Mouse (Mus musculus): Measurements from ENCODE around the gene Vsnl1. TPM values are rescaled to one million over a fixed set of nuclear protein-coding genes. Genes with fewer than 3 reads are reported as not detected.

Vsnl1 gene
- 4.5 and 5.0 TPM in 2 replicates for polyA plus RNA-seq (2014; fragmentation: Nextera tagmentation; extraction: Ambion mirVana)

GRCm38 (mm10) chr12:11436497-11437265 lies at the start of gene Vsnl1:
Gene Vsnl1 (minus strand): TSS chr12:11436613.
- peaks cover 2% of the 10 kb centered on the region; the same call in 1 of the 2 replicates for H3K4me1 ChIP-seq (ENCODE audit: control insufficient read depth, insufficient read depth, low read length)
- ATAC-seq (ENCODE audit: insufficient read depth, low FRiP score, low TSS enrichment): peak; percentile 94
- no peak within 1 kb of the TSS for H3K27ac ChIP-seq (ENCODE audit: low read depth, low read length)
- WGBS: 5% methylated on average over 34 of the region's 34 CpGs
- H3K9ac ChIP-seq (ENCODE audit: low read length): peak within 1 kb of the TSS; percentile 39
- peak; percentile 88 for DNase-seq (ENCODE audit: low spot score)
- H3K27me3 ChIP-seq (ENCODE audit: control insufficient read depth, insufficient read depth, low read length): 0 out of 2 replicates have a peak, but pooled peaks cover 5% of the 10 kb centered on the region
- peak within 1 kb of the TSS; percentile 56 for H3K4me2 ChIP-seq (ENCODE audit: low read depth)
- H3K9me3 ChIP-seq (ENCODE audit: control insufficient read depth, low read length): no peaks in the 10 kb centered on the region
- peak within 1 kb of the TSS; percentile 21 for H3K4me3 ChIP-seq (ENCODE audit: low read depth, low read length)
- no peaks in the 10 kb centered on the region for H3K36me3 ChIP-seq (ENCODE audit: control insufficient read depth, insufficient read depth, low read length)

GRCm38 (mm10) chr12:11456632-11457031 lies 20.2 kb upstream of the Vsnl1 start:
- Histone ChIP-seq H3K36me3 (ENCODE audit: control insufficient read depth, insufficient read depth, low read length) (no peaks in the 10 kb centered on the region), H3K27me3 (ENCODE audit: control insufficient read depth, insufficient read depth, low read length) (no peaks in the 10 kb centered on the region), H3K9me3 (ENCODE audit: control insufficient read depth, low read length) (no peaks in the 10 kb centered on the region), H3K9ac (ENCODE audit: low read length) (no peak overlapping the region), H3K4me1 (ENCODE audit: control insufficient read depth, insufficient read depth, low read length) (no peaks in the 10 kb centered on the region), H3K4me2 (ENCODE audit: low read depth) (peak overlapping the region; percentile 84; the same call in 1 of the 2 replicates), H3K4me3 (ENCODE audit: low read depth, low read length) (no peak overlapping the region), H3K27ac (ENCODE audit: low read depth, low read length) (no peak overlapping the region)
- 81% methylated on average over 4 of the region's 4 CpGs for WGBS
- DNase-seq (ENCODE audit: low spot score): no peak
- no peak for ATAC-seq (ENCODE audit: insufficient read depth, low FRiP score, low TSS enrichment)

- H3K9ac ChIP-seq (ENCODE audit: low read length): peak overlapping the region; percentile 69
- no peaks in the 10 kb centered on the region for H3K27me3 ChIP-seq (ENCODE audit: control insufficient read depth, insufficient read depth, low read length)
- WGBS: 5% methylated on average over 11 of the region's 11 CpGs
- no peak; the same call in 1 of the 2 replicates for ATAC-seq (ENCODE audit: insufficient read depth, low FRiP score, low TSS enrichment)
- DNase-seq (ENCODE audit: low spot score): no peak
- H3K4me2 ChIP-seq (ENCODE audit: low read depth): peak overlapping the region; percentile 84
- no peaks in the 10 kb centered on the region for H3K4me1 ChIP-seq (ENCODE audit: control insufficient read depth, insufficient read depth, low read length)
- no peaks in the 10 kb centered on the region for H3K36me3 ChIP-seq (ENCODE audit: control insufficient read depth, insufficient read depth, low read length)
- H3K27ac ChIP-seq (ENCODE audit: low read depth, low read length): no peak overlapping the region
- peak overlapping the region; percentile 48 for H3K4me3 ChIP-seq (ENCODE audit: low read depth, low read length)
- H3K9me3 ChIP-seq (ENCODE audit: control insufficient read depth, low read length): no peaks in the 10 kb centered on the region
These were observed 19.8 kb upstream of the Vsnl1 start for GRCm38 (mm10) chr12:11456213-11456612.

DNA sequence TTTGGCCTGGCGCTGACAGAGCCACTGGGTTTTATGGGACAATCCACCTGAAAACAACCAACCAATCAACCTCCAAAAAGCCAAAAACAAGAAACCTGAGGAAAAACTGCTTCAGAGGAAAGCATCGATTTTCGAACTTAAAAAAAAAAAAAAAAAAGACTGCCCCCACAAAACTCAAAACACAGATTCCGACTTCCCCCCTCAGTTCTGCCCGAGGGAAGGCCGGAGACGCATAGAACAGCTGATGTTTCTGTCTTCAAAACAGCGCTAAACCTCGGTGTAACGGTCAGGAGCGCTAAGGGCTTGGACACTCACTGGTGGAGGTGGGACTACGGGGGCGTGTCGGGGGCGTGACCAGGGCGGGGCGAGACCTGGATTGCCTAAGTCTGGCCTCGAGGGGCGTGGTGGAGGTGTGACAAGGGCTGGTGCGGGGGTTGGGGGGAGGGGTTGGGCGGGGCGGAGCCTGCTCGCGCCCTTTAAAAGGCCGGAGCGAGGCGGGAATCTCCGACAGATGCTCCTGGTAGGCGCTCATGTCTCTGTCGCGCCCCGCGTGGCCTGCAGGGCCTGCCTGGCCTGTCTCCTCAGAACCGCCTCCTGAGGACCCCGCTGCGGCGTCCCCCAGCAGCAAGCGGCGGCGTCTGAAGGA lies 19.3 kb upstream of the Vsnl1 start, which contains the start of gene Rad51ap2:
Gene Rad51ap2 (plus strand): TSS at position 531 of the 646 bp plus-strand sequence.
- peak within 1 kb of the TSS; percentile 84 for H3K4me2 ChIP-seq (ENCODE audit: low read depth)
- peak within 1 kb of the TSS; percentile 48 for H3K4me3 ChIP-seq (ENCODE audit: low read depth, low read length)
- H3K27ac ChIP-seq (ENCODE audit: low read depth, low read length): no peak within 1 kb of the TSS
- DNase-seq (ENCODE audit: low spot score): peak; percentile 95
- H3K27me3 ChIP-seq (ENCODE audit: control insufficient read depth, insufficient read depth, low read length): no peaks in the 10 kb centered on the region
- ATAC-seq (ENCODE audit: insufficient read depth, low FRiP score, low TSS enrichment): peak; percentile 100
- no peaks in the 10 kb centered on the region for H3K9me3 ChIP-seq (ENCODE audit: control insufficient read depth, low read length)
- 2% methylated on average over 35 of the region's 40 CpGs for WGBS
- no peaks in the 10 kb centered on the region for H3K36me3 ChIP-seq (ENCODE audit: control insufficient read depth, insufficient read depth, low read length)
- no peaks in the 10 kb centered on the region for H3K4me1 ChIP-seq (ENCODE audit: control insufficient read depth, insufficient read depth, low read length)
- peak within 1 kb of the TSS; percentile 69 for H3K9ac ChIP-seq (ENCODE audit: low read length)

GRCm38 (mm10) chr12:11454146-11454545 lies 17.7 kb upstream of the Vsnl1 start:
- Histone ChIP-seq H3K9ac (ENCODE audit: low read length) (no peak overlapping the region), H3K4me1 (ENCODE audit: control insufficient read depth, insufficient read depth, low read length) (no peaks in the 10 kb centered on the region), H3K36me3 (ENCODE audit: control insufficient read depth, insufficient read depth, low read length) (no peaks in the 10 kb centered on the region), H3K4me3 (ENCODE audit: low read depth, low read length) (no peak overlapping the region), H3K9me3 (ENCODE audit: control insufficient read depth, low read length) (no peaks in the 10 kb centered on the region), H3K27ac (ENCODE audit: low read depth, low read length) (no peak overlapping the region), H3K4me2 (ENCODE audit: low read depth) (no peak overlapping the region), H3K27me3 (ENCODE audit: control insufficient read depth, insufficient read depth, low read length) (no peaks in the 10 kb centered on the region)
- 79% methylated on average over 5 of the region's 5 CpGs for WGBS
- ATAC-seq (ENCODE audit: insufficient read depth, low FRiP score, low TSS enrichment): no peak
- no peak for DNase-seq (ENCODE audit: low spot score)

GRCm38 (mm10) chr12:11437907-11438447 lies 1.6 kb upstream of the Vsnl1 start:
- Histone ChIP-seq H3K36me3 (ENCODE audit: control insufficient read depth, insufficient read depth, low read length) (no peaks in the 10 kb centered on the region), H3K9ac (ENCODE audit: low read length) (no peak overlapping the region), H3K9me3 (ENCODE audit: control insufficient read depth, low read length) (no peaks in the 10 kb centered on the region), H3K4me1 (ENCODE audit: control insufficient read depth, insufficient read depth, low read length) (peaks cover 2% of the 10 kb centered on the region; the same call in 1 of the 2 replicates), H3K4me3 (ENCODE audit: low read depth, low read length) (no peak overlapping the region; the same call in 1 of the 2 replicates), H3K4me2 (ENCODE audit: low read depth) (peak overlapping the region; percentile 56), H3K27me3 (ENCODE audit: control insufficient read depth, insufficient read depth, low read length) (0 out of 2 replicates have a peak, but pooled peaks cover 5% of the 10 kb centered on the region), H3K27ac (ENCODE audit: low read depth, low read length) (no peak overlapping the region)
- peak; percentile 29 for DNase-seq (ENCODE audit: low spot score)
- 0 out of 2 replicates have a peak, but pooled peaks have one; percentile 17 for ATAC-seq (ENCODE audit: insufficient read depth, low FRiP score, low TSS enrichment)
- 28% methylated on average over 23 of the region's 23 CpGs for WGBS

GRCm38 (mm10) chr12:11437266-11437906 lies 973 bp upstream of the Vsnl1 start:
- no peak overlapping the region for H3K4me3 ChIP-seq (ENCODE audit: low read depth, low read length)
- no peaks in the 10 kb centered on the region for H3K36me3 ChIP-seq (ENCODE audit: control insufficient read depth, insufficient read depth, low read length)
- H3K9ac ChIP-seq (ENCODE audit: low read length): no peak overlapping the region
- whole genome bisulfite sequencing: 18% methylated on average over 17 of the region's 17 CpGs
- peaks cover 2% of the 10 kb centered on the region; the same call in 1 of the 2 replicates for H3K4me1 ChIP-seq (ENCODE audit: control insufficient read depth, insufficient read depth, low read length)
- DNase-seq (ENCODE audit: low spot score) (peak; percentile 86), ATAC-seq (ENCODE audit: insufficient read depth, low FRiP score, low TSS enrichment) (peak; percentile 48)
- 0 out of 2 replicates have a peak, but pooled peaks cover 5% of the 10 kb centered on the region for H3K27me3 ChIP-seq (ENCODE audit: control insufficient read depth, insufficient read depth, low read length)
- no peaks in the 10 kb centered on the region for H3K9me3 ChIP-seq (ENCODE audit: control insufficient read depth, low read length)
- no peak overlapping the region for H3K27ac ChIP-seq (ENCODE audit: low read depth, low read length)
- peak overlapping the region; percentile 56 for H3K4me2 ChIP-seq (ENCODE audit: low read depth)

DNA sequence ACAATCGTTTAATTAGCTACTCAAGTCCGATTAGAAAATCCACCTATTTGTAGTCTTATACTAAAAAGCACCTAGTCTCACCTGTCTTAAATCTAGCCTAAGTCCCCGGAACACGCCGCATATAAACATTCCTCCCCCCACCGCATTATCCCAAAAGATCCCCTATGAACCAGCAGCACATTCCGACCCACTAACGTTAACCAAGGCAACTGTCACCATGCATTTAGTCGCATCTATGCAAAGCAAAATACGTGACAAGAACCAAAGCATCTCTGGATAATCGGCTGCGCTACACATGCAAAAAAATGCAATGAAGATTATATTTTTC lies 426 bp downstream of the Vsnl1 start:
- peaks cover 2% of the 10 kb centered on the region; the same call in 1 of the 2 replicates for H3K4me1 ChIP-seq (ENCODE audit: control insufficient read depth, insufficient read depth, low read length)
- H3K27ac ChIP-seq (ENCODE audit: low read depth, low read length): no peak overlapping the region
- no peaks in the 10 kb centered on the region for H3K9me3 ChIP-seq (ENCODE audit: control insufficient read depth, low read length)
- H3K9ac ChIP-seq (ENCODE audit: low read length): no peak overlapping the region
- H3K4me2 ChIP-seq (ENCODE audit: low read depth): peak overlapping the region; percentile 56
- H3K27me3 ChIP-seq (ENCODE audit: control insufficient read depth, insufficient read depth, low read length): 0 out of 2 replicates have a peak, but pooled peaks cover 5% of the 10 kb centered on the region
- H3K4me3 ChIP-seq (ENCODE audit: low read depth, low read length): peak overlapping the region; percentile 21
- ATAC-seq (ENCODE audit: insufficient read depth, low FRiP score, low TSS enrichment): peak; percentile 4; the same call in 1 of the 2 replicates
- H3K36me3 ChIP-seq (ENCODE audit: control insufficient read depth, insufficient read depth, low read length): no peaks in the 10 kb centered on the region
- WGBS: 5% methylated on average over 12 of the region's 12 CpGs
- DNase-seq (ENCODE audit: low spot score): no peak
